Mouse (Mus musculus) ES-Bruce4 (cell line): ENCODE measurements at regions not wholly inside any gene's neighbourhood (a gene's known extent, or its start where the extent isn't known, plus 50 kb on each side); places are given as distances from the start of the nearest gene placed in this dataset.

Source experiments
- CTCF ChIP-seq: IDR thresholded peaks from one replicate; pipeline ENCODE4 v1.8.1; 2011; ENCODE audit warnings: low read depth, low read length
- POLR2A ChIP-seq: IDR thresholded peaks from one replicate; pipeline ENCODE4 v1.8.1; 2011; ENCODE audit warnings: low read length; ENCODE audit not compliant: insufficient read depth

DNA sequence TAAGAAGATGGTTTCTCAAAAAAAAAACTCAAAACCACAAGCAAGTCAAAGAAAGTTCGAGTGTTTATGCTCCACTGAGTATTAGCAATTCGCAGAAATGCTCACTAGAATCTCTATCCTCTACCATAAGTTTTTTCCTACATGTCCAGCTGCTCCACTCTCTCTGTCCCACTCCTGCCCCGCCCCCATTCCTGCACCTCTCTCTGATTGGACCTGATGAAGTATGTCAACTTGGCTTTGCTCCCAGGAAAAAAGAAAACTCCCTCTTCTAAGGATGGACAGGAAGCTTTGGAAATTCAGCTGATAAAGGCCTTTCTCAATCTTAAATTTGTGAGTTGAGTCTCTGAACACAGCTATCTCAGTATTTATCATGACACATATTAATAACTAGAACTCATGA, 684.4 kb upstream of the 2610301B20Rik start:
- TF ChIP-seq CTCF (no peak), POLR2A (no peak)
